Mouse (Mus musculus): ENCODE measurements around the gene Cpsf3. TPM values are rescaled to one million over a fixed set of nuclear protein-coding genes. Genes with fewer than 3 reads are reported as not detected.

The Cpsf3 gene
- total and polyA plus RNA-seq, 3 experiments: 39.8 to 58.2 TPM; not detected in 1

DNA sequence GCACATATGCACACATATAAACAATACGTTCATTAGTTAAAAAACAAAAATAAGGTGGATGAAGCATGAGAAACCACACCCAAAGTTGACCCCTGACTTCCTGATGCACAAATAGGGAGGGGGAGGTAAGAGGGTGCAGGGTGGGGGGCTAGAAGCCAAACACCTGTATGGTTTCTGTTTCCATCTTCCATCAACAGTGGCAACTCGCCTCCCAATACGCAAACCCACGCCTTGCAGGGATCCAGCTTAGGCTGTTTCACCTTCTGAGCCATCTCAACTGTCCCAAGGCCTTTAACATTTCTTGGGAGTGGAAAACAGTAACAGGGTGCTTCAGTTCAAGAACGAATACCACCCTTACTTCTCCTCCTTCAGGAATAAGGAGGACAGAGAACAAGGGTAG is 52.0 kb downstream of the Cpsf3 start:
- Histone ChIP-seq H3K4me1 (ENCODE audit: control insufficient read depth in 1 of 2, insufficient read depth in 2 of 2, low read length in 2 of 2) (no peaks in the 10 kb centered on the region), H3K36me3 (ENCODE audit: control insufficient read depth in 1 of 2, insufficient read depth in 2 of 2, low read length in 2 of 2) (no peaks in the 10 kb centered on the region), H3K9me3 (replicated peaks; ENCODE audit: insufficient read depth, low read length) (no peaks in the 10 kb centered on the region), H3K27ac (ENCODE audit: control insufficient read depth, low read depth, low read length) (no peak overlapping the region), H3K4me3 (ENCODE audit: control insufficient read depth in 1 of 2, insufficient read depth in 1 of 2, low read depth in 2 of 2, low read length in 2 of 2) (no peak overlapping the region), H3K9ac (ENCODE audit: control insufficient read depth, low read depth, low read length, poor library complexity, severe bottlenecking) (no peak overlapping the region), H3K27me3 (ENCODE audit: control insufficient read depth in 1 of 2, insufficient read depth in 2 of 2, low read length in 2 of 2) (no peaks in the 10 kb centered on the region), H3K79me2 (ENCODE audit: control insufficient read depth, insufficient read depth, low read length, poor library complexity) (no peaks in the 10 kb centered on the region)
- DNase-seq (ENCODE audit: low read depth, low spot score): no peak
- TF ChIP-seq TAL1 (IDR thresholded peaks at IDR 0.05; ENCODE audit: low read length) (no peak), ZC3H11A (IDR thresholded peaks at IDR 0.05; ENCODE audit: low read depth, low read length) (no peak), ETS1 (IDR thresholded peaks at IDR 0.05; ENCODE audit: low read depth, low read length) (no peak), GATA1 (IDR thresholded peaks at IDR 0.05; ENCODE audit: low read depth, low read length) (no peak), SMC3 (IDR thresholded peaks at IDR 0.05; ENCODE audit: low read depth, low read length) (no peak), MEF2A (IDR thresholded peaks at IDR 0.05; ENCODE audit: extremely low read depth, insufficient replicate concordance, low read depth, low read length, poor library complexity, severe bottlenecking) (no peak)

GRCm38 (mm10) chr12:21340674-21341073 is 55.5 kb downstream of the Cpsf3 start:
- no peak overlapping the region for H3K9ac ChIP-seq (ENCODE audit: control insufficient read depth, low read depth, low read length, poor library complexity, severe bottlenecking)
- H3K9me3 ChIP-seq (replicated peaks; ENCODE audit: insufficient read depth, low read length): no peaks in the 10 kb centered on the region
- DNase-seq (ENCODE audit: low read depth, low spot score): no peak
- H3K36me3 ChIP-seq (ENCODE audit: control insufficient read depth in 1 of 2, insufficient read depth in 2 of 2, low read length in 2 of 2): no peaks in the 10 kb centered on the region; a peak in 1 of 4 replicates
- no peaks in the 10 kb centered on the region for H3K4me1 ChIP-seq (ENCODE audit: control insufficient read depth in 1 of 2, insufficient read depth in 2 of 2, low read length in 2 of 2)
- H3K79me2 ChIP-seq (ENCODE audit: control insufficient read depth, insufficient read depth, low read length, poor library complexity): no peaks in the 10 kb centered on the region
- H3K4me3 ChIP-seq (ENCODE audit: control insufficient read depth in 1 of 2, insufficient read depth in 1 of 2, low read depth in 2 of 2, low read length in 2 of 2): no peak overlapping the region
- H3K27ac ChIP-seq (ENCODE audit: control insufficient read depth, low read depth, low read length): no peak overlapping the region
- TF ChIP-seq USF1 (IDR thresholded peaks at IDR 0.05; ENCODE audit: low read depth, low read length): no peak
- no peak for TF ChIP-seq NELFE (IDR thresholded peaks at IDR 0.05; ENCODE audit: low read depth, low read length)
- TF ChIP-seq EP300 (IDR thresholded peaks at IDR 0.05; ENCODE audit: low read depth in 1 of 2, low read length in 2 of 2): no peak
- TF ChIP-seq NRF1 (IDR thresholded peaks at IDR 0.05; ENCODE audit: insufficient read depth, low read depth, low read length, poor library complexity, severe bottlenecking): no peak
- H3K27me3 ChIP-seq (ENCODE audit: control insufficient read depth in 1 of 2, insufficient read depth in 2 of 2, low read length in 2 of 2): no peaks in the 10 kb centered on the region

DNA sequence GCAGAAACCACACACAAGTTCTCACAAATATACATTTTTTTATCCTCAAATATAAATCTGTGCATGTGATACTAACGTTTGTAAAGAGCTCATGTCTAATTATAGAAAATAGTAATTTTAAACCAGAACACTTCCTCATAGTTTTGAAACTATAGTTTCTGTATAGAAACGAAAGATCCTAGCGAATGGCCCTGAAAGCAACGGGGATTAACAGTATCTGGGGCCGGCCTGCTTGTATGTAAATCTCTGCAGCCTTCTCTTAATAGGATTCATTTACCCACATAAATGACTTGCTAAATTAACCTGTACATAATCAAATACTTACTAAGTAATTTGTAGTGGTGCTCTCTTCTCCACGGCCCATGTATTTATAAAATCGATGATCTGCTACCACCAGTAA is 61.8 kb downstream of the Cpsf3 start:
- H3K79me2 ChIP-seq (ENCODE audit: control insufficient read depth, insufficient read depth, low read length, poor library complexity): no peaks in the 10 kb centered on the region
- no peaks in the 10 kb centered on the region; a peak in 1 of 4 replicates for H3K36me3 ChIP-seq (ENCODE audit: control insufficient read depth in 1 of 2, insufficient read depth in 2 of 2, low read length in 2 of 2)
- no peak overlapping the region for H3K27ac ChIP-seq (ENCODE audit: control insufficient read depth, low read depth, low read length)
- no peaks in the 10 kb centered on the region for H3K27me3 ChIP-seq (ENCODE audit: control insufficient read depth in 1 of 2, insufficient read depth in 2 of 2, low read length in 2 of 2)
- TF ChIP-seq POLR2A (IDR thresholded peaks at IDR 0.05; ENCODE audit: control insufficient read depth in 1 of 2, insufficient read depth in 1 of 2, low read depth in 1 of 2, low read length in 2 of 2, poor library complexity in 1 of 2): no peak
- TF ChIP-seq EP300 (IDR thresholded peaks at IDR 0.05; ENCODE audit: low read depth in 1 of 2, low read length in 2 of 2): no peak
- no peak for TF ChIP-seq CTCF (IDR thresholded peaks at IDR 0.05 in 2 of 3, conservative IDR thresholded peaks at IDR 0.05 in 1 of 3; ENCODE audit: control insufficient read depth in 1 of 3, insufficient read depth in 1 of 3, low read depth in 2 of 3, low read length in 3 of 3, poor library complexity in 1 of 3, severe bottlenecking in 1 of 3)
- no peak for TF ChIP-seq POLR2AphosphoS5 (IDR thresholded peaks at IDR 0.05; ENCODE audit: borderline replicate concordance, low read depth, low read length)
- no peak for TF ChIP-seq NELFE (IDR thresholded peaks at IDR 0.05; ENCODE audit: low read depth, low read length)
- TF ChIP-seq ZMIZ1 (IDR thresholded peaks at IDR 0.05; ENCODE audit: low read depth, low read length): no peak
- TF ChIP-seq RAD21 (IDR thresholded peaks at IDR 0.05; ENCODE audit: low read depth, low read length): no peak
- no peak for TF ChIP-seq MAX (IDR thresholded peaks at IDR 0.05; ENCODE audit: low read length)
- no peak for TF ChIP-seq JUND (IDR thresholded peaks at IDR 0.05; ENCODE audit: low read depth, low read length)
- no peak for TF ChIP-seq GATA1 (IDR thresholded peaks at IDR 0.05; ENCODE audit: low read depth, low read length)
- TF ChIP-seq ZNF384 (IDR thresholded peaks at IDR 0.05; ENCODE audit: low read depth, low read length): no peak
- no peak for TF ChIP-seq TBP (IDR thresholded peaks at IDR 0.05; ENCODE audit: low read depth, low read length)
- TF ChIP-seq SIN3A (IDR thresholded peaks at IDR 0.05; ENCODE audit: low read length): no peak
- no peak for TF ChIP-seq KAT2A (conservative IDR thresholded peaks at IDR 0.05; ENCODE audit: low read depth, low read length)
- no peak for TF ChIP-seq UBTF (IDR thresholded peaks at IDR 0.05; ENCODE audit: borderline replicate concordance, insufficient read depth, low read depth, low read length)
- no peak for TF ChIP-seq BHLHE40 (IDR thresholded peaks at IDR 0.05; ENCODE audit: borderline replicate concordance, low read depth, low read length)
- no peak for TF ChIP-seq GABPA (IDR thresholded peaks at IDR 0.05; ENCODE audit: low read depth, low read length)
- no peak for TF ChIP-seq MAZ (IDR thresholded peaks at IDR 0.05; ENCODE audit: low read depth, low read length)
- no peak for TF ChIP-seq RCOR1 (IDR thresholded peaks at IDR 0.05; ENCODE audit: low read depth, low read length)
- no peaks in the 10 kb centered on the region for H3K9me3 ChIP-seq (replicated peaks; ENCODE audit: insufficient read depth, low read length)
- H3K4me1 ChIP-seq (ENCODE audit: control insufficient read depth in 1 of 2, insufficient read depth in 2 of 2, low read length in 2 of 2): no peaks in the 10 kb centered on the region
- DNase-seq (ENCODE audit: low read depth, low spot score): no peak
- no peak overlapping the region for H3K9ac ChIP-seq (ENCODE audit: control insufficient read depth, low read depth, low read length, poor library complexity, severe bottlenecking)
- H3K4me3 ChIP-seq (ENCODE audit: control insufficient read depth in 1 of 2, insufficient read depth in 1 of 2, low read depth in 2 of 2, low read length in 2 of 2): no peak overlapping the region

Measured in MEL (cell line).